Mouse (Mus musculus): Measurements from ENCODE around the gene Slc3a2. TPM values are rescaled to one million over a fixed set of nuclear protein-coding genes. Genes with fewer than 3 reads are reported as not detected.

Gene Slc3a2
- total and polyA plus RNA-seq, 2 experiments from 2014 or later = 38.3 to 40.9 TPM

DNA sequence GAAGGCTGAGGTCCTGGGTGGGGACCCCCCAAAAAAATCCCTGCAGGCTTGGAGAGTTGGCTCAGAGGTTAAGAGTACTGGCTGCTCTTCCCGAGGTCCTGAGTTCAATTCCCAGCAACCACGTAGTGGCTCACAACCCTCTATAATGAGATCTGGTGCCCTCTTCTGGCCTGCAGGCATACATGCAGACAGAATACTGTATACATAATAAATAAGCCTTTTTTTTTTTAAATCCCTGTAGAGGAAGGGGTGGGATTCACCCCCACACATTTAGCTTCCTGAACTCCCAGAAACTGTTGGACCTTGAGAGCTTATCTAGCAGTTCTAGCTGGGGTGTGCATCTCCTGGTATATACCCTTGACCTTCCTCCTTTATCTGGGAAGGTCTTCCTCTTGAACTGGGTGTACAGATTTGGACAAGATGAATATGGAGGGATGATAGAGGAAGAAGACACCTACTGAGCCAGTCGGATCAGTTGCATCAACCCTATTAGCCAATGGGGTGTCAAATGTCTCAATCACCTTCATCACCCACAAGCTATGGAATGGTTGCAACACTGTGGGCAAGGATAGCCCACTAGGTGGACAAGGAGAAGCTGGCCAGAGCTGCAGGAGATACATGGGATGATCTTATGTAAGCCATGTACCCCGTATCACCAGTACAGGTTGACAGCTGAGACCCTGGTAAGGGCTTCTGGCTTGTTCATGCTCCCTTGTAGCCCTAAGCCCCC, 41.4 kb downstream of the Slc3a2 start:
- H3K9me3 ChIP-seq (replicated peaks; ENCODE audit: control insufficient read depth, low read length) = no peaks in the 10 kb centered on the region
- H3K27ac ChIP-seq (ENCODE audit: low read depth) = no peak overlapping the region
- H3K27me3 ChIP-seq (ENCODE audit: control insufficient read depth, insufficient read depth, low read length) = 0 out of 2 replicates have a peak, but pooled peaks cover 4% of the 10 kb centered on the region
- no peak overlapping the region for H3K4me3 ChIP-seq (ENCODE audit: low read depth, low read length)
- DNase-seq (ENCODE audit: low spot score) (no peak), ATAC-seq (ENCODE audit: insufficient read depth, low read depth) (no peak)
- H3K9ac ChIP-seq (replicated peaks; ENCODE audit: low read depth, low read length) = no peak overlapping the region
- 0 out of 2 replicates have a peak, but pooled peaks cover 2% of the 10 kb centered on the region for H3K4me1 ChIP-seq (ENCODE audit: control insufficient read depth, insufficient read depth)
- H3K36me3 ChIP-seq (replicated peaks; ENCODE audit: control insufficient read depth, insufficient read depth, low read length) = no peaks in the 10 kb centered on the region
- no peak overlapping the region for H3K4me2 ChIP-seq (ENCODE audit: low read depth, low read length)
- 87% methylated on average over 4 of the region's 4 CpGs for WGBS
- peak; percentile 12 for TF ChIP-seq CTCF (IDR thresholded peaks at IDR 0.05; ENCODE audit: low read depth)
- no peak for TF ChIP-seq EP300 (IDR thresholded peaks at IDR 0.05; ENCODE audit: low read depth)

DNA sequence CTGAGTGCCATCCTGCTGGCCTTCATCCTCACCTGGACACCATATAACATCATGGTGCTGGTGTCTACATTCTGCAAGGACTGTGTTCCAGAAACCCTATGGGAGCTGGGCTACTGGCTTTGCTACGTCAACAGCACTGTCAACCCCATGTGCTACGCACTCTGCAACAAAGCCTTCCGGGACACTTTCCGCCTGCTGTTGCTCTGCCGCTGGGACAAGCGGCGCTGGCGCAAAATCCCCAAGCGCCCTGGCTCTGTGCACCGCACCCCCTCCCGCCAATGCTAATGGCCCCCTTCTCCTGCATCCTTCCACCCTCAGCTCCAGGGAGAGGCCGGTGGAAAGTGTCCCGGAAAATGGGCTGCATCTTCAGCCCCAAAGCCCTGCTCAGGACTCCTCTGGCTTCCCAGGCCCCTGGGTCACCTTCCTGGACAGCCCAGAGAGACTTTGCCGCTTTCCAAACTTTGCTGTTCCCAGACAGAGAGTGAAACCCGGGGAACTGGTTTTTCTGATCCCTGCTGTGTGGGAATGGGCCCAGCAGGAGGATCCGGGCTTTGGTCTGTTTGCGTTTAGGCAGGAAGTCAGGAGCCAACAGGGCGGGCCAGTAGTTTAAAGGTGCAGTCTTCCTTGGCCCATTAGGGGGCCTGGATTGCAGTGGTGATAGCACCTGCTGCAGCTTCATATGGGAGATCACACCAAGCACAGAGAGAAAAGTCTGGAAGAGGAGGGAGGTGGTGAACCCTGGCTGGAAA, 44.0 kb downstream of the Slc3a2 start:
- H3K27ac ChIP-seq (ENCODE audit: low read depth) = no peak overlapping the region
- H3K4me2 ChIP-seq (ENCODE audit: low read depth, low read length) = peak overlapping the region; percentile 26
- H3K9me3 ChIP-seq (replicated peaks; ENCODE audit: control insufficient read depth, low read length) = no peaks in the 10 kb centered on the region
- 38% methylated on average over 18 of the region's 18 CpGs for WGBS
- no peak for TF ChIP-seq EP300 (IDR thresholded peaks at IDR 0.05; ENCODE audit: low read depth)
- TF ChIP-seq CTCF (IDR thresholded peaks at IDR 0.05; ENCODE audit: low read depth) = no peak
- 0 out of 2 replicates have a peak, but pooled peaks cover 2% of the 10 kb centered on the region for H3K4me1 ChIP-seq (ENCODE audit: control insufficient read depth, insufficient read depth)
- 0 out of 2 replicates have a peak overlapping the region, but pooled peaks have one; percentile 9 for H3K9ac ChIP-seq (replicated peaks; ENCODE audit: low read depth, low read length)
- DNase-seq (ENCODE audit: low spot score) (peak; percentile 13), ATAC-seq (ENCODE audit: insufficient read depth, low read depth) (no peak)
- no peaks in the 10 kb centered on the region for H3K36me3 ChIP-seq (replicated peaks; ENCODE audit: control insufficient read depth, insufficient read depth, low read length)
- 0 out of 2 replicates have a peak, but pooled peaks cover 4% of the 10 kb centered on the region for H3K27me3 ChIP-seq (ENCODE audit: control insufficient read depth, insufficient read depth, low read length)
- no peak overlapping the region; the same call in 1 of the 2 replicates for H3K4me3 ChIP-seq (ENCODE audit: low read depth, low read length)

GRCm38 (mm10) chr19:8673336-8674063, 49.7 kb downstream of the Slc3a2 start:
- Histone ChIP-seq H3K36me3 (replicated peaks; ENCODE audit: control insufficient read depth, insufficient read depth, low read length) (no peaks in the 10 kb centered on the region), H3K4me2 (ENCODE audit: low read depth, low read length) (no peak overlapping the region), H3K27me3 (ENCODE audit: control insufficient read depth, insufficient read depth, low read length) (0 out of 2 replicates have a peak, but pooled peaks cover 3% of the 10 kb centered on the region), H3K4me1 (ENCODE audit: control insufficient read depth, insufficient read depth) (no peaks in the 10 kb centered on the region), H3K27ac (ENCODE audit: low read depth) (no peak overlapping the region), H3K9me3 (replicated peaks; ENCODE audit: control insufficient read depth, low read length) (no peaks in the 10 kb centered on the region), H3K4me3 (ENCODE audit: low read depth, low read length) (no peak overlapping the region), H3K9ac (replicated peaks; ENCODE audit: low read depth, low read length) (no peak overlapping the region)
- DNase-seq (ENCODE audit: low spot score) = no peak
- 27% methylated on average over 9 of the region's 9 CpGs for WGBS
- ATAC-seq (ENCODE audit: insufficient read depth, low read depth) = no peak
- TF ChIP-seq CTCF (IDR thresholded peaks at IDR 0.05; ENCODE audit: low read depth) (no peak), EP300 (IDR thresholded peaks at IDR 0.05; ENCODE audit: low read depth) (no peak)

GRCm38 (mm10) chr19:8672859-8673258, 50.3 kb downstream of the Slc3a2 start:
- H3K4me3 ChIP-seq (ENCODE audit: low read depth, low read length) = no peak overlapping the region
- DNase-seq (ENCODE audit: low spot score) (no peak), ATAC-seq (ENCODE audit: insufficient read depth, low read depth) (no peak)
- no peak for TF ChIP-seq CTCF (IDR thresholded peaks at IDR 0.05; ENCODE audit: low read depth)
- no peak for TF ChIP-seq EP300 (IDR thresholded peaks at IDR 0.05; ENCODE audit: low read depth)
- no peaks in the 10 kb centered on the region for H3K9me3 ChIP-seq (replicated peaks; ENCODE audit: control insufficient read depth, low read length)
- H3K9ac ChIP-seq (replicated peaks; ENCODE audit: low read depth, low read length) = no peak overlapping the region
- no peaks in the 10 kb centered on the region for H3K4me1 ChIP-seq (ENCODE audit: control insufficient read depth, insufficient read depth)
- H3K27me3 ChIP-seq (ENCODE audit: control insufficient read depth, insufficient read depth, low read length) = no peaks in the 10 kb centered on the region
- no peak overlapping the region for H3K27ac ChIP-seq (ENCODE audit: low read depth)
- WGBS = 74% methylated on average over 3 of the region's 3 CpGs
- no peaks in the 10 kb centered on the region for H3K36me3 ChIP-seq (replicated peaks; ENCODE audit: control insufficient read depth, insufficient read depth, low read length)
- no peak overlapping the region for H3K4me2 ChIP-seq (ENCODE audit: low read depth, low read length)

DNA sequence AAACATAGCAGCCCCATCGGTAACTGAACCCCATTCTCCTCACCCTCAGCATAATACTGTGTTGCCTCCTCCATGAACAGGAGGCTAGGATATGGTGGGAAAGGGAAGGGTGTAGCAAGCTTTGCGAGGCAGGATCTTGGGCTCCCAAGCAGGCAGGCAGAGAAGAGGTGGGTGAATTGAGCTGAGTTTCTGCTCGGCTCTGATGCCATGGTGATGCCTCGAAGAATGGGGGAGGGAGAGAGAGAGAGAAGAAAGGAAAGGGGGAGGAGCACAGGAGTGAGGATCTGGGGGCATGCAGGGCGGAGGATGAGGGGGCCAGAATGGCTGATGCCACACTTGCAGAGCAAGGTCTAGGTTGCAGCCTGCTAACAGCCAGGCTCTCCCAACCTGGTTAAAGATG, 57.4 kb downstream of the Slc3a2 start:
- H3K9ac ChIP-seq (replicated peaks; ENCODE audit: low read depth, low read length) = no peak overlapping the region
- H3K4me3 ChIP-seq (ENCODE audit: low read depth, low read length) = no peak overlapping the region
- WGBS = 62% methylated on average over 5 of the region's 5 CpGs
- TF ChIP-seq CTCF (IDR thresholded peaks at IDR 0.05; ENCODE audit: low read depth) (no peak), EP300 (IDR thresholded peaks at IDR 0.05; ENCODE audit: low read depth) (no peak)
- H3K27me3 ChIP-seq (ENCODE audit: control insufficient read depth, insufficient read depth, low read length) = peaks cover 11% of the 10 kb centered on the region; the same call in 1 of the 2 replicates
- ATAC-seq (ENCODE audit: insufficient read depth, low read depth) (no peak), DNase-seq (ENCODE audit: low spot score) (no peak)
- no peaks in the 10 kb centered on the region for H3K9me3 ChIP-seq (replicated peaks; ENCODE audit: control insufficient read depth, low read length)
- H3K4me2 ChIP-seq (ENCODE audit: low read depth, low read length) = no peak overlapping the region
- no peaks in the 10 kb centered on the region for H3K4me1 ChIP-seq (ENCODE audit: control insufficient read depth, insufficient read depth)
- no peak overlapping the region for H3K27ac ChIP-seq (ENCODE audit: low read depth)
- H3K36me3 ChIP-seq (replicated peaks; ENCODE audit: control insufficient read depth, insufficient read depth, low read length) = no peaks in the 10 kb centered on the region
